Mouse (Mus musculus): ENCODE data around the gene Ylpm1. TPM values are rescaled to one million over a fixed set of nuclear protein-coding genes. Genes with fewer than 3 reads are reported as not detected.

Ylpm1 gene
- polyA plus RNA-seq, 1 experiment from 2014 or later: 36.8 TPM

- Histone ChIP-seq H3K27ac (replicated peaks) (no peak overlapping the region), H3K4me2 (no peak overlapping the region), H3K4me3 (no peak overlapping the region), H3K4me1 (replicated peaks) (peaks cover 26% of the 10 kb centered on the region), H3K9ac (no peak overlapping the region), H3K9me3 (no peaks in the 10 kb centered on the region), H3K36me3 (no peaks in the 10 kb centered on the region), H3K27me3 (no peaks in the 10 kb centered on the region)
- ATAC-seq (ENCODE audit: low read depth): no peak
- WGBS: 88% methylated on average over 7 of the region's 7 CpGs
Observed at GRCm38 (mm10) chr12:85095859-85096258, 99.7 kb downstream of the Ylpm1 start.

GRCm38 (mm10) chr12:85101001-85101400 lies 104.9 kb downstream of the Ylpm1 start:
- H3K9ac ChIP-seq: 0 out of 2 replicates have a peak overlapping the region, but pooled peaks have one; percentile 19
- H3K4me2 ChIP-seq: peak overlapping the region; percentile 21
- no peak overlapping the region for H3K4me3 ChIP-seq
- peaks cover 10% of the 10 kb centered on the region for H3K4me1 ChIP-seq (replicated peaks)
- no peak; the same call in 1 of the 2 replicates for ATAC-seq (ENCODE audit: low read depth)
- no peaks in the 10 kb centered on the region for H3K9me3 ChIP-seq
- peak overlapping the region; percentile 68 for H3K27ac ChIP-seq (replicated peaks)
- H3K27me3 ChIP-seq: no peaks in the 10 kb centered on the region
- no peaks in the 10 kb centered on the region for H3K36me3 ChIP-seq
- 46% methylated on average over 14 of the region's 14 CpGs for WGBS

DNA sequence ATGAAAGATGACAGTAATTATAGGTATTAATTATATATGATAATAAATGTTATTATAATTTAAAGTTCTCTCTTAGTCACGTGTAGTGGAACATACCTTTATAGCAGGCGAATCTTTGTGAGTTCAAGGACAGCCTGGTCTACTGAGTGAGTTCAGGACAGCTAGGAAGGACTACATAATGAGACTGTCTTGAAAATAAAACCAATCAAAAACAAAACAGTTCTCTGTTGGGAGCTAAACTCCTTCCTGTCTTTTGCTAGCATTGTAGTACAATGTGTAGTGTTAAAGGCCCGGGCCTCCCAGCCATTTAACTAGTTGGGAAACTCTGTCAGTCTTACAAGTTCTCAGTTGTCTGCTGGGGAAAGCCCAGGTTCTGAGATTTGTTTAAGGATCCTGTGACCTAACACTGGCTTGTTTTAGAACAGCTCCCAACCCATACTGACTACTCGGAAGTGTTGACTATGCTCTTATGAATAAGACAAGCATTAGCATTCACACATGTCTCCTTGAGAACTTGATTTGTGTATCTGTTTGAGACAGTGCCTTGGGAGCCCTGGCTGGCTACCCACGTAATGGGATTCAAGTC lies 105.5 kb downstream of the Ylpm1 start:
- no peak overlapping the region for H3K9ac ChIP-seq
- H3K4me2 ChIP-seq: no peak overlapping the region
- H3K4me3 ChIP-seq: no peak overlapping the region
- no peaks in the 10 kb centered on the region for H3K9me3 ChIP-seq
- H3K27ac ChIP-seq (replicated peaks): no peak overlapping the region
- WGBS: 69% methylated on average over 5 of the region's 5 CpGs
- H3K36me3 ChIP-seq: no peaks in the 10 kb centered on the region
- peaks cover 15% of the 10 kb centered on the region for H3K4me1 ChIP-seq (replicated peaks)
- ATAC-seq (ENCODE audit: low read depth): no peak
- H3K27me3 ChIP-seq: no peaks in the 10 kb centered on the region

GRCm38 (mm10) chr12:85103096-85103495 lies 107.0 kb downstream of the Ylpm1 start:
- no peaks in the 10 kb centered on the region for H3K9me3 ChIP-seq
- 82% methylated on average over 8 of the region's 8 CpGs for WGBS
- H3K4me1 ChIP-seq (replicated peaks): peaks cover 16% of the 10 kb centered on the region
- H3K9ac ChIP-seq: no peak overlapping the region
- H3K27ac ChIP-seq (replicated peaks): no peak overlapping the region
- no peaks in the 10 kb centered on the region for H3K27me3 ChIP-seq
- H3K4me3 ChIP-seq: no peak overlapping the region
- no peak for ATAC-seq (ENCODE audit: low read depth)
- H3K4me2 ChIP-seq: no peak overlapping the region
- H3K36me3 ChIP-seq: no peaks in the 10 kb centered on the region

DNA sequence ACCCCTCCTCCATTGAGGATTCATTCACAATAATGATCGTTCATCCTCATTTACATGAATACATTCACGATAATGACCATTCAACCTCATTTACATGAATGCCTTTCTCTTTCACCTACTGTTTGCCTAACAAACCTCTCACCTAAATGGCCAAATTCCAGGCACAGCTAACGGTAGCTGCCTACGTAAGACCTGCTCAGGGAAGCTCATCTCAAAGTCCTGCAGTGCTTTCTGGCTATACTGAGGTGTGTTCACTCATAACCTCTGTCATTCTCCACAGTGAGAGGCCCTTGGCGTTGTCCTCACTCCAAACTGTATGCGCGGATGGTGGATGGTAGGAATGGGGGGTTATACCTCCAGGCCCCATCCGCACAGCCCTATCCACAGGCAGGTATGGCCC lies 108.7 kb downstream of the Ylpm1 start:
- no peak for ATAC-seq (ENCODE audit: low read depth)
- H3K27ac ChIP-seq (replicated peaks): no peak overlapping the region
- peak overlapping the region; percentile 9; the same call in 1 of the 2 replicates for H3K4me2 ChIP-seq
- 77% methylated on average over 8 of the region's 8 CpGs for WGBS
- H3K36me3 ChIP-seq: no peaks in the 10 kb centered on the region
- no peak overlapping the region for H3K9ac ChIP-seq
- H3K4me3 ChIP-seq: no peak overlapping the region
- H3K9me3 ChIP-seq: no peaks in the 10 kb centered on the region
- peaks cover 21% of the 10 kb centered on the region for H3K4me1 ChIP-seq (replicated peaks)
- H3K27me3 ChIP-seq: no peaks in the 10 kb centered on the region

GRCm38 (mm10) chr12:85106292-85106691 lies 110.2 kb downstream of the Ylpm1 start:
- Histone ChIP-seq H3K4me1 (replicated peaks) (peaks cover 18% of the 10 kb centered on the region), H3K9ac (0 out of 2 replicates have a peak overlapping the region, but pooled peaks have one; percentile 31), H3K36me3 (no peaks in the 10 kb centered on the region), H3K4me3 (no peak overlapping the region), H3K27me3 (no peaks in the 10 kb centered on the region), H3K27ac (replicated peaks) (no peak overlapping the region), H3K9me3 (no peaks in the 10 kb centered on the region), H3K4me2 (peak overlapping the region; percentile 36)
- ATAC-seq (ENCODE audit: low read depth): no peak
- 2% methylated on average over 8 of the region's 8 CpGs for WGBS

DNA sequence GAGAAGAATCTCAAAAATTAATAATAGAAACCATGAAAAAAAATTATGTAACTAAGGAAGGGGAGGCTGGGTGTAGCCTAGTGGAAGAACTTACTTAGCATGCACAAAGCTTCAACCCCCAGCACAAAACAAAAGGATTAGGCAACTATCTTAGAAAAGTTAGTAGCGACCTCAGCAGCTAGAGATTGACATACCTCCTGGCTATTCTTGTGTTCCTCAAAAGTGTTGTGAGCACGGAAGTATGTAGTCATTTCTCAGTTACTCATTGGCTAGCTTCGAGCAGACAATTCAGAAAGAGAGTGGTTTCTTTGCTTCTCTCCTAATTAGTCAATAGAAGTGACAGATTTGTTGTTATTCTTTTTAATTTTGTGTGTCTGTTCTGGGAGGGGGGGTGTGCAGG lies 112.5 kb downstream of the Ylpm1 start:
- no peak overlapping the region for H3K9ac ChIP-seq
- WGBS: 79% methylated on average over 3 of the region's 3 CpGs
- H3K27ac ChIP-seq (replicated peaks): no peak overlapping the region
- no peaks in the 10 kb centered on the region for H3K27me3 ChIP-seq
- no peak for ATAC-seq (ENCODE audit: low read depth)
- no peak overlapping the region for H3K4me3 ChIP-seq
- H3K9me3 ChIP-seq: no peaks in the 10 kb centered on the region
- H3K4me1 ChIP-seq (replicated peaks): peaks cover 41% of the 10 kb centered on the region
- H3K36me3 ChIP-seq: no peaks in the 10 kb centered on the region
- no peak overlapping the region for H3K4me2 ChIP-seq

DNA sequence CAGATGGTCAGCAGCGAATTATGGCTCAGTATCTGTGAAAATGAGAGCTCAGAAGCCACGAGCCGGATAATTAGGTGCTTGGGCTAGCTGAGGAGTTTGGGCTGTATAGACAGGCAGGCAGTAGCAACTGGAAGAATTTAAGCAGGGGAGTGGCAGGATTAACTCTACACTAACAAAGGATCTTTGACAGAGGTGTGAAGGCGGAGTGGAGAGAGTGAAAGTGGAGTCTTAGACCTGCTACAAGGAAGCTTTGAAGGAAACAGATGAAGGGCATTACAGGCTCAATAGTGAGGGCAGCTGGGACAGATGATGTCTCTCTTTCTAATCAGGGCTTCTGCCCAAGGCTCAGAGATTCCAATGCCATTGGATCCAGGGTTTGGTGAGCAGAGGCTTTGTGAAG lies 113.3 kb downstream of the Ylpm1 start:
- no peak overlapping the region; the same call in 1 of the 2 replicates for H3K4me3 ChIP-seq
- no peak overlapping the region for H3K27ac ChIP-seq (replicated peaks)
- H3K27me3 ChIP-seq: no peaks in the 10 kb centered on the region
- H3K4me1 ChIP-seq (replicated peaks): peaks cover 41% of the 10 kb centered on the region
- no peak overlapping the region for H3K9ac ChIP-seq
- H3K4me2 ChIP-seq: peak overlapping the region; percentile 92; the same call in 1 of the 2 replicates
- WGBS: 65% methylated on average over 4 of the region's 4 CpGs
- no peak for ATAC-seq (ENCODE audit: low read depth)
- no peaks in the 10 kb centered on the region for H3K9me3 ChIP-seq
- H3K36me3 ChIP-seq: no peaks in the 10 kb centered on the region

- no peaks in the 10 kb centered on the region for H3K9me3 ChIP-seq
- peaks cover 41% of the 10 kb centered on the region for H3K4me1 ChIP-seq (replicated peaks)
- peak overlapping the region; percentile 99 for H3K4me3 ChIP-seq
- H3K27me3 ChIP-seq: no peaks in the 10 kb centered on the region
- H3K36me3 ChIP-seq: peaks cover 6% of the 10 kb centered on the region; the same call in 1 of the 2 replicates
- peak overlapping the region; percentile 92 for H3K4me2 ChIP-seq
- peak overlapping the region; percentile 97 for H3K9ac ChIP-seq
- peak; percentile 20; the same call in 1 of the 2 replicates for ATAC-seq (ENCODE audit: low read depth)
- peak overlapping the region; percentile 90 for H3K27ac ChIP-seq (replicated peaks)
- 16% methylated on average over 18 of the region's 18 CpGs for WGBS
Observed at GRCm38 (mm10) chr12:85110011-85110697, 114.0 kb downstream of the Ylpm1 start.

DNA sequence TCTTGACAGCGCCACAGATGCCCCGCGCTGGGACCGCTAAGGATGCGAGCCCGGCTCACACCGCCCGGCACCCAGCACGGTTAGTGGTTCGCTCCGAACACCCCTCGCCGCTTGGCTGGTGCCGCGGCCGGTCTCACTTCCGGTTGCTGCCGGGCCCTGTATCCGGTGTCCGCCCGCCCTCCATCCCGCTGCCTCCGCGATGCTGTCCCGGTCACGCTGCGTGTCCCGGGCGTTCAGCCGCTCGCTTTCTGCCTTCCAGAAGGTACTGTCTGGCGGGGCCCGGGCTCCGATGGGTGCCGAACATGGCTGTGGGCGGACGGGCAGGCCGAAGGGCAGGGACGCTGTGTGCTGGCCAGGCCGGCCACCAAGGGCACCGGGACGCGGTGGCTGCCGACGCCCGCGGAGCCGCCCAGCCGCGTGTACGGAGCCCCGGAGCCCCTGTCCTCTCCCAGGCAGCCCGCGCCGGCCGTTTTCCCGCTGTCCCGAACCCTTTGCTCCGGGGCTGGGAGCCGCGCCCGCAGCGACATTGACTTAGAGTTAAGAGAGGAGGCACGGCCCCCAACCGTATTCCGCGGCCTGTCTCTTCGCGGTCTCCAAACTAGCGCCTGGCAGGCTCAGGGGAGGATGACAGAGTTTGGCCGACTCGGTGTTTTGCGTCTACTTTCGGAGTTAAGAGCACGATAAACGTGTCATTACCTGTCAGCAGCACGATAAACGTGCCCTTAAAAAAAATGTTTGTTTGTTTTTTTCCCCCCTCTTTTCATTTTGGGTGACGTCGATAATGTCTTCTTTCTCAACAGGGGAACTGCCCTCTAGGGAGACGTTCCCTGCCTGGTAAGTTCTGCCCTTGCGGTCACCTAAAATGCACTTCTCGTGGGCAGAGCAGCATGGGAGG lies 114.8 kb downstream of the Ylpm1 start, which contains the start of the genes Prox2 and Dlst:
TSS of gene Prox2 (minus strand) at position 62 of the 895 bp plus-strand sequence.
TSS of gene Dlst (plus strand) at position 136 of the 895 bp plus-strand sequence.
- H3K9me3 ChIP-seq: no peaks in the 10 kb centered on the region
- peak; percentile 95 for ATAC-seq (ENCODE audit: low read depth)
- H3K4me2 ChIP-seq: peak within 1 kb of the TSS; percentile 92
- under 1% methylated on average over 82 of the region's 83 CpGs for WGBS
- H3K9ac ChIP-seq: peak within 1 kb of the TSS; percentile 97
- no peaks in the 10 kb centered on the region for H3K27me3 ChIP-seq
- H3K4me1 ChIP-seq (replicated peaks): peaks cover 41% of the 10 kb centered on the region
- H3K4me3 ChIP-seq: peak within 1 kb of the TSS; percentile 99
- H3K36me3 ChIP-seq: peaks cover 11% of the 10 kb centered on the region; the same call in 1 of the 2 replicates
- H3K27ac ChIP-seq (replicated peaks): peak within 1 kb of the TSS; percentile 90

GRCm38 (mm10) chr12:85112550-85113251 lies 116.6 kb downstream of the Ylpm1 start:
- WGBS: 93% methylated on average over 7 of the region's 7 CpGs
- ATAC-seq (ENCODE audit: low read depth): no peak
- Histone ChIP-seq H3K9me3 (no peaks in the 10 kb centered on the region), H3K27ac (replicated peaks) (no peak overlapping the region), H3K4me2 (peak overlapping the region; percentile 92), H3K4me3 (no peak overlapping the region), H3K36me3 (peaks cover 18% of the 10 kb centered on the region), H3K4me1 (replicated peaks) (peaks cover 34% of the 10 kb centered on the region), H3K27me3 (no peaks in the 10 kb centered on the region), H3K9ac (no peak overlapping the region)

Data from neural tube, embryonic 13.5 days (tissue).